Mouse (Mus musculus): ENCODE measurements around the gene Capns2. TPM values are rescaled to one million over a fixed set of nuclear protein-coding genes. Genes with fewer than 3 reads are reported as not detected.
"Not testable (repeated sequence)": the region's sequence is repeated elsewhere in the genome, so short reads cannot be mapped to it uniquely, and the experiment has no call there.

Capns2 gene
- total and polyA plus RNA-seq, 3 experiments = not detected

GRCm38 (mm10) chr8:92875795-92876194 is 25.4 kb upstream of the Capns2 start:
- H3K9me3 ChIP-seq (replicated peaks; ENCODE audit: low read length) = peaks cover 60% of the 10 kb centered on the region
- no peak overlapping the region for H3K4me2 ChIP-seq (ENCODE audit: insufficient read depth, low read depth, poor library complexity, severe bottlenecking)
- in situ Hi-C loops (cut with MboI; ENCODE audit: low pct_ligation_motif_present, low pct_unique_long_range_greater_than_20kb, low sequenced_read_pairs) (no loop called here), dilution Hi-C loops (cut with MboI; ENCODE audit: extremely low pct_ligation_motif_present, extremely low pct_unique_long_range_greater_than_20kb, low sequenced_read_pairs) (no loop called here)
- no peaks in the 10 kb centered on the region for H3K4me1 ChIP-seq (ENCODE audit: control insufficient read depth in 1 of 2, insufficient read depth in 2 of 2)
- no peaks in the 10 kb centered on the region for H3K27me3 ChIP-seq (replicated peaks)
- H3K4me3 ChIP-seq (replicated peaks in 1 of 3; ENCODE audit: low read depth in 2 of 3, low read length in 2 of 3, poor library complexity in 1 of 3) = no peak overlapping the region
- H3K9ac ChIP-seq (ENCODE audit: insufficient read depth, low read depth) = no peak overlapping the region
- no peaks in the 10 kb centered on the region for H3K79me2 ChIP-seq (replicated peaks; ENCODE audit: control insufficient read depth, extremely low read depth, insufficient read depth, poor library complexity, severe bottlenecking)
- TF ChIP-seq USF2 (conservative IDR thresholded peaks at IDR 0.05; ENCODE audit: low read depth, low read length) (no peak), E2F4 (IDR thresholded peaks at IDR 0.05; ENCODE audit: insufficient replicate concordance, low read depth, low read length) (no peak), MAZ (IDR thresholded peaks at IDR 0.05; ENCODE audit: low read depth, low read length) (no peak), ZNF384 (IDR thresholded peaks at IDR 0.05; ENCODE audit: low read depth, low read length) (no peak), IRF4 (IDR thresholded peaks at IDR 0.05; ENCODE audit: low read depth, low read length) (no peak)
- H3K36me3 ChIP-seq (replicated peaks in 1 of 2; ENCODE audit: control insufficient read depth in 1 of 2, insufficient read depth in 1 of 2, low read length in 1 of 2) = no peaks in the 10 kb centered on the region
- H3K27ac ChIP-seq (ENCODE audit: insufficient read depth, low read depth) = no peak overlapping the region
- DNase-seq (ENCODE audit: extremely low read depth) = no peak

DNA sequence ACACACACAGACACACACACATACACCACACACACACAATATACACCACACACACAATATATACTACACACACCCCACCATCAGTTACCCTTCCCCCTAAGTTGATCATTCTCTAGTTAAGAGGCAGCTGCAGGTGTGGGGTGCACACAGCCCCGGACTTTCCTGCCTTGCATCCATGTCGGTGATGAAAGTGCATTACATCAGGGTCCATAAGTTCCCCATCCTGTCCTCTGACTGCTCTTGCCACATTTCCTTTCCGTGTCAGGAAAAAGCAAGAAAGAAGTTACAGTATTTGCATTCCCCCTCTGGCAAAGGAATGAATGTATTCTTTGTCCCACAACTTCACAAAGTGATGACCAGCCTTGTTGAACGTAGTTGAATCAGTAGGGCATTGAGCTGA is 20.0 kb upstream of the Capns2 start:
- Histone ChIP-seq H3K9ac (ENCODE audit: insufficient read depth, low read depth) (no peak overlapping the region), H3K4me1 (ENCODE audit: control insufficient read depth in 1 of 2, insufficient read depth in 2 of 2) (no peaks in the 10 kb centered on the region), H3K4me3 (replicated peaks in 1 of 3; ENCODE audit: low read depth in 2 of 3, low read length in 2 of 3, poor library complexity in 1 of 3) (no peak overlapping the region), H3K36me3 (replicated peaks in 1 of 2; ENCODE audit: control insufficient read depth in 1 of 2, insufficient read depth in 1 of 2, low read length in 1 of 2) (no peaks in the 10 kb centered on the region), H3K9me3 (replicated peaks; ENCODE audit: low read length) (peaks cover 58% of the 10 kb centered on the region), H3K27ac (ENCODE audit: insufficient read depth, low read depth) (no peak overlapping the region), H3K27me3 (replicated peaks) (no peaks in the 10 kb centered on the region), H3K79me2 (replicated peaks; ENCODE audit: control insufficient read depth, extremely low read depth, insufficient read depth, poor library complexity, severe bottlenecking) (no peaks in the 10 kb centered on the region), H3K4me2 (ENCODE audit: insufficient read depth, low read depth, poor library complexity, severe bottlenecking) (no peak overlapping the region)
- dilution Hi-C loops (cut with MboI; ENCODE audit: extremely low pct_ligation_motif_present, extremely low pct_unique_long_range_greater_than_20kb, low sequenced_read_pairs) = no loop called here
- TF ChIP-seq POLR2AphosphoS2 (IDR thresholded peaks at IDR 0.05; ENCODE audit: low read depth, low read length) = no peak
- no peak for DNase-seq (ENCODE audit: extremely low read depth)
- in situ Hi-C loops (cut with MboI; ENCODE audit: low pct_ligation_motif_present, low pct_unique_long_range_greater_than_20kb, low sequenced_read_pairs) = no loop called here

- DNase-seq (ENCODE audit: extremely low read depth) = no peak
- dilution Hi-C loops (cut with MboI; ENCODE audit: extremely low pct_ligation_motif_present, extremely low pct_unique_long_range_greater_than_20kb, low sequenced_read_pairs) = no loop called here
Measured at GRCm38 (mm10) chr8:92883771-92884170, 17.4 kb upstream of the Capns2 start.

GRCm38 (mm10) chr8:92892216-92892615 is 9.0 kb upstream of the Capns2 start:
- in situ Hi-C loops (cut with MboI; ENCODE audit: low pct_ligation_motif_present, low pct_unique_long_range_greater_than_20kb, low sequenced_read_pairs); dilution Hi-C loops (cut with MboI; ENCODE audit: extremely low pct_ligation_motif_present, extremely low pct_unique_long_range_greater_than_20kb, low sequenced_read_pairs); H3K36me3 ChIP-seq (replicated peaks in 1 of 2; ENCODE audit: control insufficient read depth in 1 of 2, insufficient read depth in 1 of 2, low read length in 1 of 2): not testable (repeated sequence)

More at GRCm38 (mm10) chr8:92883771-92884170, 17.4 kb upstream of the Capns2 start:
- no peak overlapping the region for H3K4me3 ChIP-seq (replicated peaks in 1 of 3; ENCODE audit: low read depth in 2 of 3, low read length in 2 of 3, poor library complexity in 1 of 3)
- peaks cover 61% of the 10 kb centered on the region for H3K9me3 ChIP-seq (replicated peaks; ENCODE audit: low read length)
- no peak overlapping the region for H3K27ac ChIP-seq (ENCODE audit: insufficient read depth, low read depth)
- no peak overlapping the region for H3K9ac ChIP-seq (ENCODE audit: insufficient read depth, low read depth)
- H3K4me2 ChIP-seq (ENCODE audit: insufficient read depth, low read depth, poor library complexity, severe bottlenecking) = no peak overlapping the region
- no peaks in the 10 kb centered on the region for H3K27me3 ChIP-seq (replicated peaks)
- H3K4me1 ChIP-seq (ENCODE audit: control insufficient read depth in 1 of 2, insufficient read depth in 2 of 2) = no peaks in the 10 kb centered on the region
- in situ Hi-C loops (cut with MboI; ENCODE audit: low pct_ligation_motif_present, low pct_unique_long_range_greater_than_20kb, low sequenced_read_pairs) = no loop called here
- no peak for TF ChIP-seq ZNF384 (IDR thresholded peaks at IDR 0.05; ENCODE audit: low read depth, low read length)
- no peak for TF ChIP-seq RCOR1 (conservative IDR thresholded peaks at IDR 0.05; ENCODE audit: low read depth, low read length)
- no peak for TF ChIP-seq EP300 (IDR thresholded peaks at IDR 0.05; ENCODE audit: low read length)
- no peak for TF ChIP-seq RAD21 (IDR thresholded peaks at IDR 0.05; ENCODE audit: low read depth, low read length)
- no peak for TF ChIP-seq MEF2A (IDR thresholded peaks at IDR 0.05; ENCODE audit: borderline replicate concordance, low read depth, low read length)
- H3K36me3 ChIP-seq (replicated peaks in 1 of 2; ENCODE audit: control insufficient read depth in 1 of 2, insufficient read depth in 1 of 2, low read length in 1 of 2) = no peaks in the 10 kb centered on the region
- H3K79me2 ChIP-seq (replicated peaks; ENCODE audit: control insufficient read depth, extremely low read depth, insufficient read depth, poor library complexity, severe bottlenecking) = no peaks in the 10 kb centered on the region

More at GRCm38 (mm10) chr8:92892216-92892615, 9.0 kb upstream of the Capns2 start:
- not testable (repeated sequence) for DNase-seq (ENCODE audit: extremely low read depth); H3K4me1 ChIP-seq (ENCODE audit: control insufficient read depth in 1 of 2, insufficient read depth in 2 of 2); H3K79me2 ChIP-seq (replicated peaks; ENCODE audit: control insufficient read depth, extremely low read depth, insufficient read depth, poor library complexity, severe bottlenecking); H3K9ac ChIP-seq (ENCODE audit: insufficient read depth, low read depth); H3K27me3 ChIP-seq (replicated peaks); H3K27ac ChIP-seq (ENCODE audit: insufficient read depth, low read depth); H3K4me2 ChIP-seq (ENCODE audit: insufficient read depth, low read depth, poor library complexity, severe bottlenecking); H3K4me3 ChIP-seq (replicated peaks in 1 of 3; ENCODE audit: low read depth in 2 of 3, low read length in 2 of 3, poor library complexity in 1 of 3)
- peaks cover 58% of the 10 kb centered on the region for H3K9me3 ChIP-seq (replicated peaks; ENCODE audit: low read length)

Measured in CH12.LX (cell line).